29 mouse cellular contexts compared by ENCODE assay signal in the genomic region with DNA sequence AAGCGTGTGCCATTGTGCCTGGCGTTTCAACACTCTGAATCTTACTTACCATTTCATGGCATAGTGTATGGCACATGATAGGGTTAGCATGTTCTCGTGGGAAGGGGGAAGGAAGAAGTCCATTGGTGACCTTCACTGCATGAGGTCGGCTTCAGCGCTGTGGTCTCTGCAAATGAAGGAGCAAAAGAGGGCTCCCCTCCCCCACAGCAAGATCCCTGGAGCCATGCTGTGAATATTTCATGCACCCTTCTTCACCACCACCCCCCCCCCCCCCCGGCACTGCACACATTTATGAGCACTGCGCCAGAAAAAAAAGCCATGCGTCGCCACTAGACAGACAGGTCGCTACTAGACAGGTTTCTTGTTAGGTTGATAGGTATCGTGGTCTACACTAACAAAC.
DNase-seq lines count a peak whose midpoint lies in the region; ATAC-seq and TF ChIP-seq lines count a peak whose summit lies in the region.
"Had no signal": no experiment of that assay in that cellular context is flagged by ENCODE, and none has a peak within 500 bp of the region (broad histone marks: within the 10 kb centered on the region; RNA-seq: fewer than 3 reads in every experiment).

No protein-coding gene starts in this region.

- H3K4me1 ChIP-seq in embryonic facial prominence, embryonic 13.5 days, result peaks cover 84% of the 10 kb centered on the region
- peaks cover 46% of the 10 kb centered on the region for H3K4me1 ChIP-seq in embryonic facial prominence, embryonic 10.5 days
- H3K4me1 ChIP-seq in heart, embryonic 16.5 days (ENCODE audit: control insufficient read depth, insufficient read depth, low read length), result peaks cover 74% of the 10 kb centered on the region
- no peaks in the 10 kb centered on the region for H3K4me1 ChIP-seq in midbrain, embryonic 12.5 days
- peaks cover 12% of the 10 kb centered on the region for H3K4me1 ChIP-seq in midbrain, embryonic 10.5 days
- 0 out of 2 replicates have a peak, but pooled peaks cover 8% of the 10 kb centered on the region for H3K4me1 ChIP-seq in stomach, postnatal 0 days (replicated peaks; ENCODE audit: control insufficient read depth, insufficient read depth)

- ATAC-seq in embryonic facial prominence, embryonic 13.5 days (ENCODE audit: insufficient number of reproducible peaks, insufficient read depth, low FRiP score, low TSS enrichment, low read depth), result no peak
- no peak for ATAC-seq in heart, embryonic 16.5 days (replicated peaks; ENCODE audit: extremely low read depth, insufficient read depth, low FRiP score)
- peak; percentile 49; the same call in 1 of the 2 replicates for ATAC-seq in midbrain, embryonic 12.5 days (ENCODE audit: low FRiP score, low read depth)
- no peak for ATAC-seq in stomach, postnatal 0 days (ENCODE audit: low FRiP score, low TSS enrichment)
- ATAC-seq: forebrain, embryonic 16.5 days; hindbrain, embryonic 16.5 days; intestine, embryonic 15.5 days; midbrain, embryonic 13.5 days had no signal

- H3K27me3 ChIP-seq in embryonic facial prominence, embryonic 13.5 days, result no peaks in the 10 kb centered on the region
- no peaks in the 10 kb centered on the region for H3K27me3 ChIP-seq in embryonic facial prominence, embryonic 10.5 days (replicated peaks; ENCODE audit: low read depth, poor library complexity, severe bottlenecking)
- no peaks in the 10 kb centered on the region for H3K27me3 ChIP-seq in heart, embryonic 16.5 days (ENCODE audit: control insufficient read depth, insufficient read depth, low read length)
- 0 out of 2 replicates have a peak, but pooled peaks cover 10% of the 10 kb centered on the region for H3K27me3 ChIP-seq in midbrain, embryonic 12.5 days
- no peaks in the 10 kb centered on the region; the same call in none of the 2 replicates for H3K27me3 ChIP-seq in midbrain, embryonic 10.5 days (ENCODE audit: low read depth, poor library complexity, severe bottlenecking)
- H3K27me3 ChIP-seq in stomach, postnatal 0 days (ENCODE audit: control insufficient read depth, insufficient read depth, low read length), result no peaks in the 10 kb centered on the region
- H3K27me3 ChIP-seq: intestine, embryonic 15.5 days; liver, embryonic 13.5 days; midbrain, embryonic 13.5 days had no signal

- H3K4me2 ChIP-seq in embryonic facial prominence, embryonic 13.5 days, result no peak overlapping the region
- H3K4me2 ChIP-seq in heart, embryonic 16.5 days (ENCODE audit: low read depth, low read length), result 0 out of 2 replicates have a peak overlapping the region, but pooled peaks have one; percentile 13
- no peak overlapping the region for H3K4me2 ChIP-seq in midbrain, embryonic 12.5 days (replicated peaks)
- H3K4me2 ChIP-seq in stomach, postnatal 0 days (replicated peaks; ENCODE audit: low read depth), result no peak overlapping the region
- H3K4me2 ChIP-seq: intestine, embryonic 15.5 days; liver, embryonic 13.5 days; midbrain, embryonic 13.5 days had no signal

- H3K4me3 ChIP-seq in embryonic facial prominence, embryonic 13.5 days, result no peak overlapping the region
- H3K4me3 ChIP-seq in embryonic facial prominence, embryonic 10.5 days, result no peak overlapping the region
- no peak overlapping the region for H3K4me3 ChIP-seq in heart, embryonic 16.5 days (ENCODE audit: low read length)
- H3K4me3 ChIP-seq in midbrain, embryonic 12.5 days, result no peak overlapping the region
- no peak overlapping the region for H3K4me3 ChIP-seq in midbrain, embryonic 10.5 days
- H3K4me3 ChIP-seq in stomach, postnatal 0 days (ENCODE audit: low read depth, low read length), result no peak overlapping the region
- H3K4me3 ChIP-seq: heart, adult 2 months; hindbrain, embryonic 10.5 days; intestine, embryonic 15.5 days; liver, embryonic 13.5 days; midbrain, embryonic 13.5 days had no signal

- 72% methylated on average over 11 of the region's 11 CpGs for WGBS in embryonic facial prominence, embryonic 13.5 days
- 88% methylated on average over 11 of the region's 11 CpGs for WGBS in embryonic facial prominence, embryonic 10.5 days
- 71% methylated on average over 11 of the region's 11 CpGs for WGBS in heart, embryonic 16.5 days
- WGBS in midbrain, embryonic 12.5 days, result 85% methylated on average over 11 of the region's 11 CpGs
- WGBS in midbrain, embryonic 10.5 days, result 90% methylated on average over 11 of the region's 11 CpGs
- WGBS in stomach, postnatal 0 days, result 70% methylated on average over 11 of the region's 11 CpGs

- H3K9ac ChIP-seq in embryonic facial prominence, embryonic 13.5 days, result no peak overlapping the region
- no peak overlapping the region for H3K9ac ChIP-seq in heart, embryonic 16.5 days (ENCODE audit: low read length)
- no peak overlapping the region for H3K9ac ChIP-seq in midbrain, embryonic 12.5 days (replicated peaks)
- no peak overlapping the region for H3K9ac ChIP-seq in stomach, postnatal 0 days (ENCODE audit: low read length)
- H3K9ac ChIP-seq: intestine, embryonic 15.5 days; liver, embryonic 13.5 days; midbrain, embryonic 13.5 days had no signal

- no peaks in the 10 kb centered on the region for H3K9me3 ChIP-seq in embryonic facial prominence, embryonic 13.5 days
- H3K9me3 ChIP-seq in embryonic facial prominence, embryonic 10.5 days, result no peaks in the 10 kb centered on the region
- H3K9me3 ChIP-seq in heart, embryonic 16.5 days (replicated peaks; ENCODE audit: control insufficient read depth, low read length), result no peaks in the 10 kb centered on the region
- H3K9me3 ChIP-seq in midbrain, embryonic 12.5 days, result no peaks in the 10 kb centered on the region
- H3K9me3 ChIP-seq in midbrain, embryonic 10.5 days (replicated peaks), result no peaks in the 10 kb centered on the region
- H3K9me3 ChIP-seq in stomach, postnatal 0 days (ENCODE audit: control insufficient read depth, low read length), result no peaks in the 10 kb centered on the region
- H3K9me3 ChIP-seq: hindbrain, embryonic 10.5 days; intestine, embryonic 15.5 days; liver, embryonic 13.5 days; midbrain, embryonic 13.5 days had no signal

- H3K36me3 ChIP-seq in embryonic facial prominence, embryonic 13.5 days, result peaks cover 9% of the 10 kb centered on the region
- H3K36me3 ChIP-seq in embryonic facial prominence, embryonic 10.5 days (replicated peaks), result no peaks in the 10 kb centered on the region; the same call in 1 of the 2 replicates
- no peaks in the 10 kb centered on the region; the same call in 1 of the 2 replicates for H3K36me3 ChIP-seq in heart, embryonic 16.5 days (ENCODE audit: control insufficient read depth, insufficient read depth)
- no peaks in the 10 kb centered on the region for H3K36me3 ChIP-seq in midbrain, embryonic 12.5 days
- no peaks in the 10 kb centered on the region for H3K36me3 ChIP-seq in midbrain, embryonic 10.5 days
- no peaks in the 10 kb centered on the region for H3K36me3 ChIP-seq in stomach, postnatal 0 days (ENCODE audit: control insufficient read depth, insufficient read depth, low read length)
- H3K36me3 ChIP-seq: hindbrain, embryonic 10.5 days; intestine, embryonic 15.5 days; liver, embryonic 13.5 days; midbrain, embryonic 13.5 days had no signal

- TF ChIP-seq CTCF in stomach, postnatal 0 days (IDR thresholded peaks at IDR 0.05; ENCODE audit: low read depth), result no peak

- 0 out of 2 replicates have a peak overlapping the region, but pooled peaks have one; percentile 11 for H3K27ac ChIP-seq in embryonic facial prominence, embryonic 13.5 days
- no peak overlapping the region for H3K27ac ChIP-seq in embryonic facial prominence, embryonic 10.5 days (replicated peaks)
- H3K27ac ChIP-seq in heart, embryonic 16.5 days (ENCODE audit: low read length), result no peak overlapping the region
- H3K27ac ChIP-seq in midbrain, embryonic 12.5 days (replicated peaks), result no peak overlapping the region
- no peak overlapping the region for H3K27ac ChIP-seq in midbrain, embryonic 10.5 days (replicated peaks)
- H3K27ac ChIP-seq in stomach, postnatal 0 days (replicated peaks), result no peak overlapping the region
- H3K27ac ChIP-seq: hindbrain, embryonic 10.5 days; intestine, embryonic 15.5 days; liver, embryonic 13.5 days; midbrain, embryonic 13.5 days had no signal

- TF ChIP-seq EP300 in stomach, postnatal 0 days (optimal IDR thresholded peaks at IDR 0.05), result no peak

- DNase-seq in embryonic facial prominence, embryonic 10.5 days (ENCODE audit: low spot score), result no peak
- no peak for DNase-seq in heart, adult 8-10 months (ENCODE audit: low spot score)
- no peak for DNase-seq in midbrain, embryonic 10.5 days (ENCODE audit: low spot score)
- peak; percentile 12 for DNase-seq in stomach, postnatal 0 days (ENCODE audit: low spot score)
- DNase-seq in thymus, adult 18-20 months, result no peak
- DNase-seq: adrenal gland, postnatal 10 days; cerebellum, adult 2 months; cerebellum, postnatal 25 days; gastrocnemius, postnatal 25 days; kidney, adult 9 months; kidney, postnatal 25 days; left cerebral cortex, postnatal 4 days; liver, embryonic 13.5 days; lung, adult 2 months; lung, postnatal 14 days; retina, postnatal 1 day; right cerebral cortex, postnatal 25 days; spleen, adult 18-20 months; thymus, adult 2 months; thymus, postnatal 4 days had no signal
